Comparison of ENCODE assay signal across 20 mouse cellular contexts in genomic region chr11:120360755-120361154, GRCm38 (mm10). TPM values are rescaled to one million over a fixed set of nuclear protein-coding genes. Genes with fewer than 3 reads are reported as not detected.
A peak's percentile ranks its signal among the peaks of the same experiment; 100 is the strongest.
DNase-seq lines count a peak whose midpoint lies in the region; ATAC-seq lines count a peak whose summit lies in the region.
"Had no signal": no experiment of that assay in that cellular context is flagged by ENCODE, and none has a peak within 500 bp of the region (broad histone marks: within the 10 kb centered on the region; RNA-seq: fewer than 3 reads in every experiment).

No protein-coding gene starts in this region.

- no peak overlapping the region for H3K4me2 ChIP-seq in forebrain, embryonic 12.5 days
- H3K4me2 ChIP-seq in forebrain, embryonic 16.5 days (ENCODE audit: low read length): no peak overlapping the region
- H3K4me2 ChIP-seq in kidney, embryonic 16.5 days (replicated peaks; ENCODE audit: low read depth, low read length): no peak overlapping the region
- H3K4me2 ChIP-seq in embryonic facial prominence, embryonic 12.5 days (replicated peaks): no peak overlapping the region
- no peak overlapping the region for H3K4me2 ChIP-seq in limb, embryonic 12.5 days
- H3K4me2 ChIP-seq: forebrain, embryonic 15.5 days; liver, embryonic 11.5 days; midbrain, embryonic 12.5 days had no signal

- peaks cover 37% of the 10 kb centered on the region for H3K4me1 ChIP-seq in forebrain, embryonic 12.5 days
- H3K4me1 ChIP-seq in forebrain, embryonic 16.5 days (replicated peaks; ENCODE audit: control insufficient read depth, insufficient read depth, low read length): peaks cover 30% of the 10 kb centered on the region
- peaks cover 44% of the 10 kb centered on the region for H3K4me1 ChIP-seq in kidney, embryonic 16.5 days (ENCODE audit: insufficient read depth, low read length)
- peaks cover 53% of the 10 kb centered on the region for H3K4me1 ChIP-seq in embryonic facial prominence, embryonic 12.5 days
- peaks cover 66% of the 10 kb centered on the region for H3K4me1 ChIP-seq in limb, embryonic 12.5 days (replicated peaks)

- no peaks in the 10 kb centered on the region for H3K36me3 ChIP-seq in forebrain, embryonic 12.5 days (replicated peaks)
- H3K36me3 ChIP-seq in forebrain, embryonic 16.5 days (ENCODE audit: control insufficient read depth, insufficient read depth): no peaks in the 10 kb centered on the region
- H3K36me3 ChIP-seq in kidney, embryonic 16.5 days (ENCODE audit: insufficient read depth, low read length): no peaks in the 10 kb centered on the region
- H3K36me3 ChIP-seq in embryonic facial prominence, embryonic 12.5 days: no peaks in the 10 kb centered on the region
- H3K36me3 ChIP-seq in limb, embryonic 12.5 days: no peaks in the 10 kb centered on the region
- H3K36me3 ChIP-seq: forebrain, embryonic 15.5 days; midbrain, embryonic 12.5 days had no signal

- WGBS in forebrain, embryonic 12.5 days: 75% methylated on average over 5 of the region's 5 CpGs
- WGBS in forebrain, embryonic 16.5 days: 84% methylated on average over 5 of the region's 5 CpGs
- 57% methylated on average over 5 of the region's 5 CpGs for WGBS in kidney, embryonic 16.5 days
- 63% methylated on average over 5 of the region's 5 CpGs for WGBS in embryonic facial prominence, embryonic 12.5 days
- WGBS in limb, embryonic 12.5 days: 68% methylated on average over 5 of the region's 5 CpGs

- no peak overlapping the region for H3K4me3 ChIP-seq in forebrain, embryonic 12.5 days (replicated peaks)
- H3K4me3 ChIP-seq in forebrain, embryonic 16.5 days (replicated peaks; ENCODE audit: low read length): no peak overlapping the region
- no peak overlapping the region for H3K4me3 ChIP-seq in kidney, embryonic 16.5 days (ENCODE audit: low read length)
- no peak overlapping the region for H3K4me3 ChIP-seq in embryonic facial prominence, embryonic 12.5 days
- no peak overlapping the region for H3K4me3 ChIP-seq in limb, embryonic 12.5 days (replicated peaks)
- H3K4me3 ChIP-seq: forebrain, embryonic 15.5 days; heart, adult 2 months; left cerebral cortex, adult 2 months; midbrain, embryonic 12.5 days had no signal

- H3K27ac ChIP-seq in forebrain, embryonic 12.5 days: 0 out of 2 replicates have a peak overlapping the region, but pooled peaks have one; percentile 1
- H3K27ac ChIP-seq in forebrain, embryonic 16.5 days (ENCODE audit: low read length): no peak overlapping the region
- H3K27ac ChIP-seq in kidney, embryonic 16.5 days (ENCODE audit: low read length): peak overlapping the region; percentile 9; the same call in 1 of the 2 replicates
- peak overlapping the region; percentile 50; the same call in 1 of the 2 replicates for H3K27ac ChIP-seq in embryonic facial prominence, embryonic 12.5 days
- no peak overlapping the region for H3K27ac ChIP-seq in limb, embryonic 12.5 days
- H3K27ac ChIP-seq: forebrain, embryonic 15.5 days; heart, adult 2 months; left cerebral cortex, adult 2 months; macrophage; midbrain, embryonic 12.5 days; stomach, postnatal 0 days had no signal

- ATAC-seq in forebrain, embryonic 12.5 days (ENCODE audit: low FRiP score): no peak
- ATAC-seq in forebrain, embryonic 16.5 days: no peak
- no peak for ATAC-seq in kidney, embryonic 16.5 days (ENCODE audit: low FRiP score, low TSS enrichment)
- no peak for ATAC-seq in embryonic facial prominence, embryonic 12.5 days (ENCODE audit: insufficient number of reproducible peaks, insufficient read depth, low FRiP score, low TSS enrichment)
- no peak; the same call in 1 of the 2 replicates for ATAC-seq in limb, embryonic 12.5 days (ENCODE audit: insufficient number of reproducible peaks, insufficient read depth, low FRiP score, low TSS enrichment, low read depth)
- ATAC-seq in inflammation-experienced regulatory T-cells, adult 6 months: no peak
- ATAC-seq: forebrain, embryonic 15.5 days; liver, postnatal 0 days; lung, postnatal 0 days had no signal

- no peaks in the 10 kb centered on the region for H3K9me3 ChIP-seq in forebrain, embryonic 12.5 days
- H3K9me3 ChIP-seq in forebrain, embryonic 16.5 days (ENCODE audit: control insufficient read depth, low read length): no peaks in the 10 kb centered on the region
- no peaks in the 10 kb centered on the region for H3K9me3 ChIP-seq in kidney, embryonic 16.5 days (ENCODE audit: low read length)
- H3K9me3 ChIP-seq in embryonic facial prominence, embryonic 12.5 days: no peaks in the 10 kb centered on the region
- no peaks in the 10 kb centered on the region for H3K9me3 ChIP-seq in limb, embryonic 12.5 days
- H3K9me3 ChIP-seq: forebrain, embryonic 15.5 days; midbrain, embryonic 12.5 days had no signal

- no peak for DNase-seq in kidney, adult 18-20 months
- DNase-seq: layer of hippocampus, adult 9-11 months; liver, postnatal 0 days; thymus, adult 2 months; thymus, postnatal 4 days had no signal

- H3K9ac ChIP-seq in forebrain, embryonic 12.5 days: no peak overlapping the region
- no peak overlapping the region for H3K9ac ChIP-seq in forebrain, embryonic 16.5 days (replicated peaks; ENCODE audit: low read depth, low read length)
- no peak overlapping the region for H3K9ac ChIP-seq in kidney, embryonic 16.5 days (replicated peaks; ENCODE audit: low read length)
- 0 out of 2 replicates have a peak overlapping the region, but pooled peaks have one; percentile 30 for H3K9ac ChIP-seq in embryonic facial prominence, embryonic 12.5 days
- H3K9ac ChIP-seq in limb, embryonic 12.5 days (replicated peaks): 0 out of 2 replicates have a peak overlapping the region, but pooled peaks have one; percentile 9
- H3K9ac ChIP-seq: forebrain, embryonic 15.5 days; liver, postnatal 0 days had no signal

- 0 out of 2 replicates have a peak, but pooled peaks cover 3% of the 10 kb centered on the region for H3K27me3 ChIP-seq in forebrain, embryonic 12.5 days
- no peaks in the 10 kb centered on the region for H3K27me3 ChIP-seq in forebrain, embryonic 16.5 days (replicated peaks; ENCODE audit: control insufficient read depth, insufficient read depth, low read length)
- no peaks in the 10 kb centered on the region for H3K27me3 ChIP-seq in kidney, embryonic 16.5 days (ENCODE audit: insufficient read depth, low read length)
- H3K27me3 ChIP-seq in embryonic facial prominence, embryonic 12.5 days: no peaks in the 10 kb centered on the region
- H3K27me3 ChIP-seq in limb, embryonic 12.5 days: 0 out of 2 replicates have a peak, but pooled peaks cover 2% of the 10 kb centered on the region
- H3K27me3 ChIP-seq: forebrain, embryonic 15.5 days; midbrain, embryonic 12.5 days had no signal

RNA-seq across cellular contexts. Expression of gene Fscn2, which starts 0.6 kb away (rescaled TPM):
- 0.82 and 0.91 TPM in 2 replicates for polyA plus RNA-seq in forebrain, embryonic 12.5 days (2016; fragmentation: Nextera tagmentation; extraction: Ambion mirVana)
- polyA plus RNA-seq in forebrain, embryonic 16.5 days (2015; fragmentation: Nextera tagmentation; extraction: Ambion mirVana): 1.3 and 1.5 TPM in 2 replicates
- polyA plus RNA-seq in kidney, embryonic 16.5 days (2015; fragmentation: Nextera tagmentation; extraction: Ambion mirVana): 0.72 and 0.82 TPM in 2 replicates
- polyA plus RNA-seq in embryonic facial prominence, embryonic 12.5 days (2016; fragmentation: Nextera tagmentation; extraction: Ambion mirVana): 0.61 and 0.78 TPM in 2 replicates
- 0.64 TPM in 2 replicates for polyA plus RNA-seq in limb, embryonic 12.5 days (2016; fragmentation: Nextera tagmentation; extraction: Ambion mirVana)
- polyA plus RNA-seq in inflammation-experienced regulatory T-cells, adult 6 months (2017; shearing (Covaris generic)): under 1 TPM in 1 of 3 experiments, not detected in 2; 0.98 TPM
- polyA plus RNA-seq: cerebellum, adult 2 months; liver, postnatal 0 days; macrophage had no signal

RNA-seq across cellular contexts. Expression of gene Actg1, which starts 12.4 kb away (rescaled TPM):
- polyA plus RNA-seq in forebrain, embryonic 12.5 days (2016; fragmentation: Nextera tagmentation; extraction: Ambion mirVana): 2,923 and 2,975 TPM in 2 replicates
- polyA plus RNA-seq in forebrain, embryonic 16.5 days (2015; fragmentation: Nextera tagmentation; extraction: Ambion mirVana): 4,159 and 4,175 TPM in 2 replicates
- 2,803 and 2,860 TPM in 2 replicates for polyA plus RNA-seq in kidney, embryonic 16.5 days (2015; fragmentation: Nextera tagmentation; extraction: Ambion mirVana)
- polyA plus RNA-seq in embryonic facial prominence, embryonic 12.5 days (2016; fragmentation: Nextera tagmentation; extraction: Ambion mirVana): 3,148 and 3,183 TPM in 2 replicates
- 2,805 and 2,814 TPM in 2 replicates for polyA plus RNA-seq in limb, embryonic 12.5 days (2016; fragmentation: Nextera tagmentation; extraction: Ambion mirVana)
- polyA plus RNA-seq in inflammation-experienced regulatory T-cells, adult 6 months (2017; shearing (Covaris generic)): 1,000 to 10,000 TPM; 2,239 to 4,634 (median 2,897) TPM

RNA-seq across cellular contexts. Expression of gene Faap100, which starts 17.8 kb away (rescaled TPM):
- 47.3 and 47.4 TPM in 2 replicates for polyA plus RNA-seq in forebrain, embryonic 12.5 days (2016; fragmentation: Nextera tagmentation; extraction: Ambion mirVana)
- 72.7 and 95.3 TPM in 2 replicates for polyA plus RNA-seq in forebrain, embryonic 16.5 days (2015; fragmentation: Nextera tagmentation; extraction: Ambion mirVana)
- 42.3 and 44.8 TPM in 2 replicates for polyA plus RNA-seq in kidney, embryonic 16.5 days (2015; fragmentation: Nextera tagmentation; extraction: Ambion mirVana)
- 44.6 and 48.3 TPM in 2 replicates for polyA plus RNA-seq in embryonic facial prominence, embryonic 12.5 days (2016; fragmentation: Nextera tagmentation; extraction: Ambion mirVana)
- 38.0 and 40.0 TPM in 2 replicates for polyA plus RNA-seq in limb, embryonic 12.5 days (2016; fragmentation: Nextera tagmentation; extraction: Ambion mirVana)
- 10 to 100 TPM; 15.9 to 23.1 (median 17.9) TPM for polyA plus RNA-seq in inflammation-experienced regulatory T-cells, adult 6 months (2017; shearing (Covaris generic))

Comparison
In these comparisons a context has a peak if more than half of its experiments do, and no peak if none do; other contexts are left out.
1. H3K27ac ChIP-seq: peak in forebrain, embryonic 12.5 days (single experiment), kidney, embryonic 16.5 days (single experiment) and embryonic facial prominence, embryonic 12.5 days (single experiment); none in forebrain, embryonic 16.5 days (single experiment) and limb, embryonic 12.5 days (single experiment).
2. H3K9ac ChIP-seq: peak in embryonic facial prominence, embryonic 12.5 days (single experiment) and limb, embryonic 12.5 days (single experiment); none in forebrain, embryonic 12.5 days (single experiment), forebrain, embryonic 16.5 days (single experiment) and kidney, embryonic 16.5 days (single experiment).